Mouse (Mus musculus): ENCODE data around the gene Slc1a5.
A peak's percentile ranks its signal among the peaks of the same experiment; 100 is the strongest.

The Slc1a5 gene

GRCm38 (mm10) chr7:16819794-16820193 lies 38.7 kb downstream of the Slc1a5 start:
- no peak for DNase-seq (ENCODE audit: low spot score in 2 of 2)

- DNase-seq (ENCODE audit: low spot score in 2 of 2) = no peak
Observed at GRCm38 (mm10) chr7:16820271-16820763, 39.2 kb downstream of the Slc1a5 start.

- no peak for DNase-seq (ENCODE audit: low spot score in 2 of 2)
Observed at GRCm38 (mm10) chr7:16821091-16821490, 40.0 kb downstream of the Slc1a5 start.

GRCm38 (mm10) chr7:16821669-16822101 lies 40.5 kb downstream of the Slc1a5 start:
- DNase-seq (ENCODE audit: low spot score in 2 of 2) = no peak

GRCm38 (mm10) chr7:16823734-16824133 lies 42.6 kb downstream of the Slc1a5 start:
- no peak for DNase-seq (ENCODE audit: low spot score in 2 of 2)

- DNase-seq (ENCODE audit: low spot score in 2 of 2) = peak in 1 of 2 experiments; percentile 68
Observed at GRCm38 (mm10) chr7:16825785-16826184, 44.6 kb downstream of the Slc1a5 start.

GRCm38 (mm10) chr7:16826571-16826970 lies 45.4 kb downstream of the Slc1a5 start:
- DNase-seq (ENCODE audit: low spot score in 2 of 2) = no peak

GRCm38 (mm10) chr7:16827274-16827673 lies 46.1 kb downstream of the Slc1a5 start:
- no peak for DNase-seq (ENCODE audit: low spot score in 2 of 2)

- no peak for DNase-seq (ENCODE audit: low spot score in 2 of 2)
Observed at GRCm38 (mm10) chr7:16830449-16830848, 49.3 kb downstream of the Slc1a5 start.

- no peak for DNase-seq (ENCODE audit: low spot score in 2 of 2)
Observed at GRCm38 (mm10) chr7:16837916-16838803, 57.0 kb downstream of the Slc1a5 start.

- no peak for DNase-seq (ENCODE audit: low spot score in 2 of 2)
Observed at GRCm38 (mm10) chr7:16838804-16839426, 57.8 kb downstream of the Slc1a5 start.

- DNase-seq (ENCODE audit: low spot score in 2 of 2) = no peak
Observed at GRCm38 (mm10) chr7:16839427-16840108, 58.4 kb downstream of the Slc1a5 start.

GRCm38 (mm10) chr7:16840109-16840491 lies 59.0 kb downstream of the Slc1a5 start:
- no peak for DNase-seq (ENCODE audit: low spot score in 2 of 2)

- no peak for DNase-seq (ENCODE audit: low spot score in 2 of 2)
Observed at GRCm38 (mm10) chr7:16841078-16841477, 59.9 kb downstream of the Slc1a5 start.

- DNase-seq (ENCODE audit: low spot score in 2 of 2) = peak; percentile 46 to 73
Observed at GRCm38 (mm10) chr7:16841561-16842560, 60.7 kb downstream of the Slc1a5 start.

GRCm38 (mm10) chr7:16842645-16843063 lies 61.5 kb downstream of the Slc1a5 start, which contains the start of gene Prkd2:
Gene Prkd2 (plus strand): TSS chr7:16842902.
- peak; percentile 90 to 92 for DNase-seq (ENCODE audit: low spot score in 2 of 2)

- DNase-seq (ENCODE audit: low spot score in 2 of 2) = peak; percentile 64 to 65
Observed at GRCm38 (mm10) chr7:16843441-16844171, 62.5 kb downstream of the Slc1a5 start.

GRCm38 (mm10) chr7:16844696-16845071 lies 63.5 kb downstream of the Slc1a5 start:
- no peak for DNase-seq (ENCODE audit: low spot score in 2 of 2)

- DNase-seq (ENCODE audit: low spot score in 2 of 2) = peak; percentile 57 to 59
Observed at GRCm38 (mm10) chr7:16845072-16845819, 64.1 kb downstream of the Slc1a5 start.

- no peak for DNase-seq (ENCODE audit: low spot score in 2 of 2)
Observed at GRCm38 (mm10) chr7:16845820-16846167, 64.7 kb downstream of the Slc1a5 start.

Measured in spleen, postnatal 10 days (tissue).